Mouse (Mus musculus) hindbrain, embryonic 10.5 days (tissue): Measurements from ENCODE around the gene Rgs10. TPM values are rescaled to one million over a fixed set of nuclear protein-coding genes. Genes with fewer than 3 reads are reported as not detected.
A peak's percentile ranks its signal among the peaks of the same experiment; 100 is the strongest.

ENCODE experiments used
- DNase-seq: peaks from one replicate; pipeline ENCODE4 v3.0.0-alpha.2; 2017; ENCODE audit warnings: low spot score
- H3K27ac ChIP-seq: fragments of 300-500 bp; sonication (generic); 2 replicates; pipeline ENCODE4 v1.5.1; 2016; ENCODE audit warnings: mild to moderate bottlenecking, moderate library complexity
- H3K27me3 ChIP-seq: fragments of 300-500 bp; sonication (generic); 2 replicates; pipeline ENCODE4 v1.6.1; 2016; ENCODE audit warnings: mild to moderate bottlenecking; ENCODE audit not compliant: poor library complexity, insufficient read depth, severe bottlenecking
- H3K36me3 ChIP-seq: fragments of 300-500 bp; sonication (generic); 2 replicates; pipeline ENCODE4 v1.6.1; 2016; ENCODE audit warnings: mild to moderate bottlenecking, moderate library complexity
- H3K4me1 ChIP-seq: fragments of 300-500 bp; sonication (generic); replicated peaks from 2 replicates; pipeline ENCODE4 v1.6.1; 2016; ENCODE audit warnings: mild to moderate bottlenecking
- H3K4me3 ChIP-seq: fragments of 300-500 bp; sonication (generic); 2 replicates; pipeline ENCODE4 v1.5.1; 2016; ENCODE audit warnings: mild to moderate bottlenecking, moderate library complexity
- H3K9me3 ChIP-seq: fragments of 300-500 bp; sonication (generic); 2 replicates; pipeline ENCODE4 v1.6.1; 2016; ENCODE audit warnings: mild to moderate bottlenecking, moderate library complexity
- WGBS: fragments of 180-500 bp; shearing (Covaris S2); methylation state at CpG from one replicate; pipeline ENCODE4 v1.1.7; 2016; 5-methylcytosine and 5-hydroxymethylcytosine counted together
- polyA plus RNA-seq: library from polyadenylated mRNA; unstranded; fragments of >200 nt; fragmentation: Nextera tagmentation; extraction: Ambion mirVana; gene quantifications from 2 replicates; pipeline ENCODE4 v1.2.1, GENCODE M21; 2016

The Rgs10 gene
- polyA plus RNA-seq, 1 experiment from 2014 or later: 11.5 TPM

GRCm38 (mm10) chr7:128432574-128432973, 14.0 kb upstream of the Rgs10 start:
- Histone ChIP-seq H3K4me1 (no peaks in the 10 kb centered on the region), H3K9me3 (0 out of 2 replicates have a peak, but pooled peaks cover 3% of the 10 kb centered on the region), H3K27ac (no peak overlapping the region), H3K27me3 (no peaks in the 10 kb centered on the region), H3K4me3 (no peak overlapping the region), H3K36me3 (0 out of 2 replicates have a peak, but pooled peaks cover 4% of the 10 kb centered on the region)
- 73% methylated on average over 10 of the region's 10 CpGs for WGBS
- no peak for DNase-seq

- no peaks in the 10 kb centered on the region for H3K9me3 ChIP-seq
- no peak overlapping the region for H3K4me3 ChIP-seq
- H3K4me1 ChIP-seq: peaks cover 21% of the 10 kb centered on the region
- H3K36me3 ChIP-seq: no peaks in the 10 kb centered on the region
- H3K27me3 ChIP-seq: peaks cover 52% of the 10 kb centered on the region
- WGBS: 78% methylated on average over 3 of the region's 3 CpGs
- H3K27ac ChIP-seq: no peak overlapping the region
- DNase-seq: no peak
These were observed 3.9 kb upstream of the Rgs10 start for GRCm38 (mm10) chr7:128422491-128422890.

GRCm38 (mm10) chr7:128421701-128422100, 3.1 kb upstream of the Rgs10 start:
- no peak overlapping the region for H3K27ac ChIP-seq
- H3K27me3 ChIP-seq: peaks cover 60% of the 10 kb centered on the region

GRCm38 (mm10) chr7:128419690-128420089, 1.1 kb upstream of the Rgs10 start:
- Histone ChIP-seq H3K27me3 (peaks cover 80% of the 10 kb centered on the region), H3K27ac (no peak overlapping the region), H3K4me1 (peaks cover 28% of the 10 kb centered on the region), H3K9me3 (no peaks in the 10 kb centered on the region), H3K4me3 (no peak overlapping the region; the same call in 1 of the 2 replicates), H3K36me3 (no peaks in the 10 kb centered on the region)
- no peak for DNase-seq
- 8% methylated on average over 9 of the region's 9 CpGs for WGBS

More at GRCm38 (mm10) chr7:128421701-128422100, 3.1 kb upstream of the Rgs10 start:
- no peak for DNase-seq
- H3K9me3 ChIP-seq: no peaks in the 10 kb centered on the region
- H3K4me1 ChIP-seq: peaks cover 28% of the 10 kb centered on the region
- 87% methylated on average over 7 of the region's 7 CpGs for WGBS
- no peaks in the 10 kb centered on the region for H3K36me3 ChIP-seq
- no peak overlapping the region for H3K4me3 ChIP-seq

GRCm38 (mm10) chr7:128417226-128417929, 1.2 kb downstream of the Rgs10 start:
- H3K4me3 ChIP-seq: peak overlapping the region; percentile 79
- no peak for DNase-seq
- no peaks in the 10 kb centered on the region for H3K9me3 ChIP-seq
- H3K36me3 ChIP-seq: no peaks in the 10 kb centered on the region
- WGBS: 4% methylated on average over 32 of the region's 32 CpGs
- H3K27ac ChIP-seq: peak overlapping the region; percentile 73
- H3K4me1 ChIP-seq: peaks cover 28% of the 10 kb centered on the region
- H3K27me3 ChIP-seq: peaks cover 85% of the 10 kb centered on the region

- H3K9me3 ChIP-seq: no peaks in the 10 kb centered on the region
- WGBS: 62% methylated on average over 6 of the region's 6 CpGs
- no peaks in the 10 kb centered on the region for H3K36me3 ChIP-seq
- no peak overlapping the region for H3K27ac ChIP-seq
- peaks cover 28% of the 10 kb centered on the region for H3K4me1 ChIP-seq
- H3K4me3 ChIP-seq: no peak overlapping the region; the same call in 1 of the 2 replicates
- peaks cover 78% of the 10 kb centered on the region for H3K27me3 ChIP-seq
- DNase-seq: no peak
These were observed 1.9 kb downstream of the Rgs10 start for GRCm38 (mm10) chr7:128416664-128417063.

GRCm38 (mm10) chr7:128414433-128414832, 4.1 kb downstream of the Rgs10 start:
- H3K4me1 ChIP-seq: peaks cover 25% of the 10 kb centered on the region
- H3K27ac ChIP-seq: no peak overlapping the region
- H3K27me3 ChIP-seq: peaks cover 57% of the 10 kb centered on the region
- no peaks in the 10 kb centered on the region for H3K36me3 ChIP-seq
- 65% methylated on average over 8 of the region's 8 CpGs for WGBS
- DNase-seq: no peak
- H3K4me3 ChIP-seq: no peak overlapping the region
- no peaks in the 10 kb centered on the region for H3K9me3 ChIP-seq

- 75% methylated on average over 10 of the region's 10 CpGs for WGBS
- Histone ChIP-seq H3K27ac (no peak overlapping the region), H3K27me3 (peaks cover 36% of the 10 kb centered on the region), H3K4me1 (peaks cover 4% of the 10 kb centered on the region), H3K4me3 (no peak overlapping the region), H3K9me3 (0 out of 2 replicates have a peak, but pooled peaks cover 3% of the 10 kb centered on the region), H3K36me3 (no peaks in the 10 kb centered on the region)
- no peak for DNase-seq
These were observed 6.3 kb downstream of the Rgs10 start for GRCm38 (mm10) chr7:128412071-128412833.

- 81% methylated on average over 11 of the region's 11 CpGs for WGBS
- no peak overlapping the region for H3K4me3 ChIP-seq
- DNase-seq: no peak
- H3K27me3 ChIP-seq: peaks cover 22% of the 10 kb centered on the region
- no peak overlapping the region for H3K27ac ChIP-seq
- H3K36me3 ChIP-seq: no peaks in the 10 kb centered on the region
- H3K4me1 ChIP-seq: no peaks in the 10 kb centered on the region
- H3K9me3 ChIP-seq: 0 out of 2 replicates have a peak, but pooled peaks cover 3% of the 10 kb centered on the region
These were observed 7.7 kb downstream of the Rgs10 start for GRCm38 (mm10) chr7:128410708-128411413.

GRCm38 (mm10) chr7:128408265-128408664, 10.3 kb downstream of the Rgs10 start:
- Histone ChIP-seq H3K4me3 (no peak overlapping the region), H3K9me3 (0 out of 2 replicates have a peak, but pooled peaks cover 3% of the 10 kb centered on the region), H3K36me3 (no peaks in the 10 kb centered on the region), H3K27me3 (no peaks in the 10 kb centered on the region), H3K27ac (no peak overlapping the region), H3K4me1 (no peaks in the 10 kb centered on the region)
- 95% methylated on average over 5 of the region's 5 CpGs for WGBS
- DNase-seq: no peak

- Histone ChIP-seq H3K4me3 (no peak overlapping the region), H3K4me1 (no peaks in the 10 kb centered on the region), H3K36me3 (no peaks in the 10 kb centered on the region), H3K27me3 (no peaks in the 10 kb centered on the region), H3K27ac (no peak overlapping the region), H3K9me3 (0 out of 2 replicates have a peak, but pooled peaks cover 3% of the 10 kb centered on the region)
- 88% methylated on average over 6 of the region's 6 CpGs for WGBS
- no peak for DNase-seq
These were observed 14.6 kb downstream of the Rgs10 start for GRCm38 (mm10) chr7:128403988-128404387.

- WGBS: 88% methylated on average over 6 of the region's 6 CpGs
- H3K4me3 ChIP-seq: no peak overlapping the region
- H3K36me3 ChIP-seq: no peaks in the 10 kb centered on the region
- DNase-seq: no peak
- H3K27ac ChIP-seq: no peak overlapping the region
- 0 out of 2 replicates have a peak, but pooled peaks cover 3% of the 10 kb centered on the region for H3K9me3 ChIP-seq
- H3K27me3 ChIP-seq: no peaks in the 10 kb centered on the region
- H3K4me1 ChIP-seq: no peaks in the 10 kb centered on the region
These were observed 15.0 kb downstream of the Rgs10 start for GRCm38 (mm10) chr7:128403586-128403985.
